Mouse (Mus musculus): Measurements from ENCODE around the gene Slc35b3.

Gene Slc35b3

DNA sequence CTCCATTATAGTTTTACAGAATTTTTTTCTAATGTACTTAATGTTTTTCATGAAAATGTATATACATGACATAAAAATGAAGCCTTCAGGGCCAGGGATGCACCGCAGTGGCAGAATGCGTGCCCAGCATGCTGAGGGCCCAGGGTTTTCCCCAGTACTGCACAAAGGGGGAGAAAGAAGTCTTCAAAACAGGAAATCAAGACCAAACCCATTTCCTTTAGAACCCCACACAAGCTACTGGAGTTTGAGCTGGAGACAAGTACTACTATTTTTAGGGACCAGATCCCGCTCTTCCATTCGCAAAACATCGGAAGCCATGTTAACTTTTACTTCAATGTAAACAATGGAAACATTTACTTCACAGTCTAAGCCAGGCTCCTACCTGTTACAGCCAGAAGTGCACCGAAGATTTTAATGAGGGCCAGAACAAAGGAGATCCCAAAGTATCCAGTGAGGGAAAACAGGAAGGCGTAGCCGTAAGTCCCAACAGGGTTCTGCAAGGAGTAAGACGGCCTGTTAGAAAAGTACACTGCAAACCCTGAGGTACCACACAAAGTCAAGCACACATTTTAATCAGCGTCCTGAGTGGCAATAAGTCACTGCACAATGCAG lies 23.7 kb downstream of the Slc35b3 start:
- no peak for DNase-seq

DNA sequence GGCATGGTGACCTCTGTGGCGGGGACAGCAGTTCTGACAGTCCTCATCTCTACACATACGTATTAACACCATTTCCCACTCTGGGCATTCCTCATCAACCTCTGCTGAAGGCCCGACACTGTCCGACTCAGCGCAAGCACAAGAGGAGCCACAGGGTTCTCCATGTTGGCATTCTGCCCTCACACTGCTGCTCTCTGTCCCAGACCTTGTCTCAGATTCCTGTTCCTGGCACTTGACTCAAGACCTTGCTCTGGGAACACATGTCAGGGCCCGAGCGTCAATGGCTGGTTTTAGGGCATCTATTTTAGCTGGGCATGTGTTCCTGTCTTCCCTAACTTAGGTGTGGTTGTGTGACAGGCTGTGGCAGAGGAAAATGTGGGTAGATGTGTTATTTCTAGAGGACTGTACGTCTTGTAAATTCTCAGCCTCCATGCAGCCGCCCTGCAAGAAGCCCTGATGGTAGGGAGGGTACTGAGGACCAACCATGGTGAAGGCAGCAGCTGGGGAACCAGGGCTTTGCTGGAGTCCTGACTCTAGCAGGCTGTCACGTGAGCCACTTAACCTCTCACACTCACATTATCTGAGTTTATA lies 24.7 kb downstream of the Slc35b3 start:
- DNase-seq = no peak

DNA sequence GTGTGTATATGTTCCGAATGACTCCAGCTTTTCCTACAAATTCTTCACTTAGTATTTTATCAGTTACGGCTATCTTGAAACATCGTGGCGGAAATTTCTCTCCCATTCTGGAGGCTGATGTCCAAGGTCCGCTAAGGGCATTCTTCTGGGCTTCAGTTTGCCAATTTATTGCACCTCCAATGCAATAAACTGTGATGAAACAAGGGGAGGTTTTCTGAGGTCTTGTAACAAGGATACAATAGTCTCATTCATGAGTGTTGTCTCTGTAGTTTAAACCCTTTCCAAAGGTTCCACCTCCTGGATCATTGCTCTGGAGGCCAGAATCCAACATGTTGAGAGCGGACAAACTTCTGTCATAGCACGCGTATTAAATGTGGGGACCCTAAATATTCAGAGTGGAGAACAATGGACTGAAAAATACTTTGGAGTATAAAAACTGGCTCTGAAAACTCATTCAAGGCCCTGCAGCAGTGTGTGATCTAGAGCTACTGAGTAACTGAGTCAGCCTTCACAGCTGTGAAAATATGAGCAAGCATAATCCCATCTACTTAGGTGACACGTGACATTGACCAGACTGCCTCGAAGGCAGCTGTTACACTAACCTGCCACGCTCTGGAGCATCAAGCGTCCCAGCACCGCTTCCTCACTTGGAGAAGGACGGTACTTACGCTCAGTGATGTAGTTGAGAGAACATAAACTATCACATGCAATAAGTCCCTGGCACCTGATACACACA lies 30.7 kb downstream of the Slc35b3 start:
- no peak for DNase-seq

DNA sequence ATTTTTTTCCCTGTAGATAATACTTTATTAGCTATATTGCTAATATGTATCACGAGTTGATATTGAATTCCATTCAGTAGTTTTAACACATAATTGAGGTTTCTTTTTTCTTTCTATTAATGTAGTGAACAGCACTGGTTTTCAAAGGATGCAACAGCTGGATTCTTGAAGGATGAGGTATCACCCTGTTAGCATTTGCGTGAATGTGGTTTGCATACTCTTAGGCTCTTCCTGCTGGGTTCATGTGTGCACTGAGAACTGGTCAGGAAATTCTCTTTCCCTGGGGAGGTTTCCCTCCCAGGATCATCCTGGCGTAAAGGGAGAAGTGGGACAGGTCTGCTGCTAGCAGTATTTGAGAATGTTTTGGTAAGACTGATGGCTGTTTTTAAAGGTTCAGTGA lies 38.0 kb downstream of the Slc35b3 start:
- no peak for DNase-seq

DNA sequence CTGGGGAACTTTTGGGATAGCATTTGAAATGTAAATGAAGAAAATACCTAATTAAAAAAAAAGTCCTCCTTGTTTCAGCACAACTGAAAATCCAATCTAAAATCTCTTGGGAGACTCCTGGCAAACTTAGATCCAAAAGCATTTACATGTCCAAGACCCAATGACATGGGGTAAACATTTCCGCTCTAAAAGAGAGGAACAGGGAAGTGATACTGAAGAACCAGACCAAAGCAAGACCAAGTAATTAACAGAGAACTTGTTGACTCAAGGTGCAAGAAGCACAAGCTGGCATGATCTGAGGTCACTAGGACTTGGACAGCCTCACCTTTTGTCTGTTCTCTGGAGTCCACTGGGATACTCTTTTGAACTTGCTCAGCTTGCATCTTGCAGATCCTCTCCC lies 39.4 kb downstream of the Slc35b3 start:
- no peak for DNase-seq

DNA sequence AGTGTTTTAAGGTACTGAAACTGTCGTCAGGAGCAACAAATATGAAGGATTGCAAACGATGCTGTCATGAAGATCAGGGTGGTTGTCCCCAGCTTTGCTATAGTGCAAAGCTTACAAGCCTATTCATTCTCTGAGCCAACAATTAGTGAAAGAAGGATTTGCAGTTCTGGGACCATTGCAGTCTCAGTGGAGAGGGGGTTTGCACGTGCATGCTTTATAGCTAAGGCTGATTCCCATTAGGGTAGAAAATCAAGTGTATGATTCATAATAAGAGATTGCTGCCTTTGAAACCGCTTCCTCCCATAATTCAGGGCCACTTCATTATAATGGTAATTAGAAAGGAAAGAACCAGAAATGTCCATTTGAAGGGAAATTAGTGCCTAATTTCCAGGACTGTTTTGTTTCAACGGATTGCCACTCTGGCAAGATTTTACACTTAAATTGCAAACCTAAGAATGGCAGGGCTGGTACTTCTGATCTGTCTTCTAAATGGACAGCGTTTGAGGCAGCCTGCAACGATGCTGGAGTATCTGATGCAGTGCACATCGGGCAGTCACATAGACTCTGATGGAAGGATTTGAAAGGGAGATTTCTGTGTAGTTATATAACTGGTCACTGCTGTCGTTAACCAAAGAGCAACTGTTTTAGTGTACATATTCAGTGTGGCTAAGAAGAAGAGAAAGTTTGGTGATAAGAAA lies 42.3 kb downstream of the Slc35b3 start:
- no peak for DNase-seq

DNA sequence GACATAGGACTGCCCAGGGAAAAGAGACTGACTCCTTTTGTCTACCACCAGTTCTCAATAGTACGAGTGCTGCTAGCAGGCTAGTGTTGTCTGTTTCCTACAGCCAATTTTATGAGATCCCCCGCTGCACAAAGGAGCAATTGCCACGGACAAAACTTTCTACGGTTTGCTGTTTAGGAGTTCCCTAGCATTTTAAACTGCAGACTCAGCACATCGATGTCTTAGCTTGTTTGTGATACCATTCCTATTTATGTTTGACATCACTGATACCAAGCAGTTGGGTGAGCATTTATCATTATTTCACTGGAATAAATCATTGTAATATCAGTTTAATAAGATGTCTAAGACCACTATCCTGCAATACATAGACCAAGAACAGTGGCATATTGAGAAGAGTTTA lies 43.1 kb downstream of the Slc35b3 start:
- no peak for DNase-seq

DNA sequence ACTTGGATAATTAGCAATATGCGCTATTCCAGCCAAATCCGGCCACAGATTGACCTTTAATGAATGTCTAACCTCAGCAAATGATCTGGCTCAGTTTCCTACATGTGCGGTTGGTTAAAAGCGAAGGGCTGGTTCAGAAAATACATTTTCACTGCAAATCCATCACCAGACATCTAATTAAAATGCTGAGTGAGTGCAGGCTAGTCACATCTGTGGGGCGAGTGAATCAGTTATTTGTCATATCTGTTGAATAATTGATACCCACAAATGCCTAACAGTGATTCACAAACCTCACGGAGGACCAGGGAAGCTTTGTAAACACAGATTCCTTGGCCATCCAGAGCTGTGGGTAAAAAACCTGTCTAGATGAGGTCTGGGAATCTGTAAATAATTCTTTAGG lies 45.9 kb downstream of the Slc35b3 start:
- no peak for DNase-seq

DNA sequence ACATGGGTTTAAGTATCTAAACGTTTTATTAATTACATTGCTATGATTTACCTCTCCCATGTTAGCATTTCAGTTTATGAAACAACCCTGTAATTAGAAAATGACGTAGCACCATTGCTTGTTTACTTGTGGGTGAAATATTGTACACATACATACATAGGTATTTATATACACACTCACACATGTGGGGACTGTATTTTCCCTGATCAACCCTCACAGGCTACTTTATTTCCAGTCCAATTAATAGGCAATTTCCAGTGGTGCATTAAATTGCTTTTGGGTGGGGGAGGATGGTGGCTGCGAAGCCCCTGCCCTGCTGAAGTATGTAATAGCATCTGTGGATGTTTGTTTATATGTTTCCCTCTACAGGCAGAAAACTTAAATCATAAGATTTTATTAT lies 68.3 kb downstream of the Slc35b3 start:
- no peak for DNase-seq

Data from lung, postnatal 14 days (tissue).